ENCODE assay signal across 8 mouse cellular contexts in genomic region chr17:17235186-17235482, GRCm38 (mm10).
DNase-seq lines count a peak whose midpoint lies in the region; ATAC-seq and TF ChIP-seq lines count a peak whose summit lies in the region.
"Not testable (repeated sequence)": the region's sequence is repeated elsewhere in the genome, so short reads cannot be mapped to it uniquely, and the experiment has no call there.

No protein-coding gene starts in this region.

- H3K9ac ChIP-seq in heart, embryonic 14.5 days (ENCODE audit: low read length): peak overlapping the region; percentile 74
- peak overlapping the region; percentile 74 for H3K9ac ChIP-seq in liver, embryonic 14.5 days (replicated peaks)
- H3K9ac ChIP-seq in midbrain, embryonic 15.5 days: peak overlapping the region; percentile 52
- H3K9ac ChIP-seq in stomach, embryonic 15.5 days: peak overlapping the region; percentile 29; the same call in 1 of the 2 replicates

- not testable (repeated sequence) for H3K4me1 ChIP-seq in embryonic fibroblast, embryonic 13.5 days (ENCODE audit: control insufficient read depth, insufficient read depth, low read length); heart, embryonic 14.5 days (ENCODE audit: control insufficient read depth in 2 of 2, insufficient read depth in 2 of 2, low read length in 2 of 2); kidney, adult 2 months (ENCODE audit: control insufficient read depth, insufficient read depth, low read length); liver, embryonic 14.5 days (replicated peaks; ENCODE audit: control insufficient read depth in 2 of 2, insufficient read depth in 2 of 2, low read length in 1 of 2); midbrain, embryonic 15.5 days; stomach, embryonic 15.5 days

- DNase-seq in CD4-positive, CD25-positive, alpha-beta regulatory T cell, adult 2 months (ENCODE audit: low read depth, low spot score): peak; percentile 20
- DNase-seq in brain, adult 2 months (ENCODE audit: low read depth, low spot score): peak; percentile 15
- not testable (repeated sequence) for DNase-seq in kidney, adult 2 months
- DNase-seq in liver, embryonic 14.5 days (ENCODE audit: low read depth in 3 of 3, low spot score in 3 of 3): peak in 1 of 3 experiments; percentile 6

- not testable (repeated sequence) for TF ChIP-seq POLR2A in embryonic fibroblast, embryonic 13.5 days (IDR thresholded peaks at IDR 0.05; ENCODE audit: low read depth, low read length); kidney, adult 2 months (IDR thresholded peaks at IDR 0.05; ENCODE audit: low read depth, low read length)

- not testable (repeated sequence) for TF ChIP-seq EP300 in liver, embryonic 14.5 days (IDR thresholded peaks at IDR 0.05; ENCODE audit: low read depth)

- ATAC-seq in heart, embryonic 14.5 days (ENCODE audit: insufficient number of reproducible peaks, insufficient read depth, low FRiP score, low read depth); liver, embryonic 14.5 days (ENCODE audit: insufficient read depth); stomach, embryonic 15.5 days (ENCODE audit: insufficient read depth, low FRiP score, low read depth): not testable (repeated sequence)
- peak; percentile 16; the same call in 1 of the 2 replicates for ATAC-seq in midbrain, embryonic 15.5 days (replicated peaks)

- H3K36me3 ChIP-seq in heart, embryonic 14.5 days (ENCODE audit: control insufficient read depth, insufficient read depth, low read length); kidney, adult 2 months (ENCODE audit: control insufficient read depth, insufficient read depth, low read length); liver, embryonic 14.5 days (replicated peaks; ENCODE audit: control insufficient read depth, insufficient read depth, low read depth); midbrain, embryonic 15.5 days (replicated peaks); stomach, embryonic 15.5 days: not testable (repeated sequence)

- H3K27ac ChIP-seq in embryonic fibroblast, embryonic 13.5 days (ENCODE audit: insufficient read depth, low read length): not testable (repeated sequence)
- H3K27ac ChIP-seq in heart, embryonic 14.5 days (replicated peaks in 1 of 2; ENCODE audit: control insufficient read depth in 1 of 2, insufficient read depth in 1 of 2, low read depth in 2 of 2, low read length in 2 of 2): peak overlapping the region; percentile 67 to 72
- H3K27ac ChIP-seq in kidney, adult 2 months (ENCODE audit: insufficient read depth, low read depth, low read length): 0 out of 2 replicates have a peak overlapping the region, but pooled peaks have one; percentile 63
- peak overlapping the region; percentile 37 for H3K27ac ChIP-seq in liver, embryonic 14.5 days
- H3K27ac ChIP-seq in midbrain, embryonic 15.5 days: peak overlapping the region; percentile 69
- H3K27ac ChIP-seq in stomach, embryonic 15.5 days: peak overlapping the region; percentile 16; the same call in 1 of the 2 replicates

- not testable (repeated sequence) for H3K27me3 ChIP-seq in heart, embryonic 14.5 days (ENCODE audit: control insufficient read depth, insufficient read depth, low read length); kidney, adult 2 months (replicated peaks; ENCODE audit: control insufficient read depth, insufficient read depth, low read length); liver, embryonic 14.5 days (ENCODE audit: control insufficient read depth, insufficient read depth, low read length); midbrain, embryonic 15.5 days (replicated peaks); stomach, embryonic 15.5 days (replicated peaks)

- not testable (repeated sequence) for TF ChIP-seq CTCF in embryonic fibroblast, embryonic 13.5 days (IDR thresholded peaks at IDR 0.05; ENCODE audit: borderline replicate concordance, insufficient read depth, low read length); kidney, adult 2 months (conservative IDR thresholded peaks at IDR 0.05; ENCODE audit: insufficient read depth, insufficient read length, low read depth, low read length); liver, embryonic 14.5 days (IDR thresholded peaks at IDR 0.05; ENCODE audit: low read depth)

- H3K9me3 ChIP-seq in heart, embryonic 14.5 days (ENCODE audit: control insufficient read depth, low read length); liver, embryonic 14.5 days (ENCODE audit: control insufficient read depth, low read length); midbrain, embryonic 15.5 days; stomach, embryonic 15.5 days: not testable (repeated sequence)

- WGBS in heart, embryonic 14.5 days: under 1% methylated on average over 5 of the region's 5 CpGs
- WGBS in kidney, adult 2 months: under 1% methylated on average over 5 of the region's 5 CpGs
- WGBS in liver, embryonic 14.5 days (ENCODE audit: insufficient replicate concordance): under 1% methylated on average over 5 of the region's 5 CpGs
- WGBS in midbrain, embryonic 15.5 days: 1% methylated on average over 5 of the region's 5 CpGs
- 0% methylated on average over 5 of the region's 5 CpGs for WGBS in stomach, embryonic 15.5 days

- H3K4me3 ChIP-seq in embryonic fibroblast, embryonic 13.5 days (ENCODE audit: insufficient read depth, low read length): peak overlapping the region; percentile 74
- peak overlapping the region; percentile 56 to 69 for H3K4me3 ChIP-seq in heart, embryonic 14.5 days (ENCODE audit: control insufficient read depth in 1 of 2, insufficient read depth in 1 of 2, low read depth in 1 of 2, low read length in 2 of 2)
- peak overlapping the region; percentile 53 for H3K4me3 ChIP-seq in kidney, adult 2 months (ENCODE audit: insufficient read depth, low read depth, low read length)
- H3K4me3 ChIP-seq in liver, embryonic 14.5 days (ENCODE audit: insufficient read depth in 1 of 2, low read depth in 2 of 2, low read length in 2 of 2): peak overlapping the region; percentile 63 to 98
- H3K4me3 ChIP-seq in midbrain, embryonic 15.5 days: peak overlapping the region; percentile 42
- peak overlapping the region; percentile 61 for H3K4me3 ChIP-seq in stomach, embryonic 15.5 days (replicated peaks)

- peak overlapping the region; percentile 71 for H3K4me2 ChIP-seq in heart, embryonic 14.5 days (ENCODE audit: low read length)
- H3K4me2 ChIP-seq in liver, embryonic 14.5 days (ENCODE audit: low read depth): peak overlapping the region; percentile 66
- H3K4me2 ChIP-seq in midbrain, embryonic 15.5 days: peak overlapping the region; percentile 55
- H3K4me2 ChIP-seq in stomach, embryonic 15.5 days: peak overlapping the region; percentile 52
